Mouse (Mus musculus) bone marrow macrophage, adult 2 months (primary cell): ENCODE results near the gene Sema3a.

Experiments used
- CTCF ChIP-seq: IDR thresholded peaks from 2 replicates; pipeline ENCODE4 v1.5.1; 2012; ENCODE audit warnings: low read depth, mild to moderate bottlenecking, low read length, moderate library complexity
- POLR2A ChIP-seq: IDR thresholded peaks from 2 replicates; pipeline ENCODE4 v1.6.1; 2012; ENCODE audit warnings: mild to moderate bottlenecking, low read depth, low read length, borderline replicate concordance

DNA sequence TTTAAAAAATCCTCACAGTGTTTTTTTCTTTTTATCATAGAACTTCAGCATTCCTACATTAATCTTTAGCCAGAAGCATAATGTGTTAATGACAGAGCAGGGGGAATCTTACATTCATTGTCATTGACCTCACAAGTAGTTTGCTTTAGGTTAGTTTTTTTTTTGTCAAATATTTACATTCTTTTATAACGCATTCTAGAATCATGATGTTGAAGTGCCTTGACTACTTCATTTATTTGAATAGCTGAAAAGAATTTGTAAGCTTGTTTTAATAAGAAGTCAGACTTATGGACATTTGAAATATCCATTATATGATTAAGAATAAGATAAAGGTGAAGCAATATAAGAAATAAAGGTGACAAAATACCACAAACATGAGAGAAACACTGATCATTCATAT lies 212.5 kb downstream of the Sema3a start:
- TF ChIP-seq CTCF = no peak
- TF ChIP-seq POLR2A = no peak
